Mouse (Mus musculus) Muller cell, postnatal 12 days (primary cell): ENCODE measurements around the gene Tvp23a.

Experiments
- DNase-seq: peaks from one replicate; pipeline ENCODE4 v3.0.0-alpha.2; 2015; ENCODE audit errors: inconsistent ontology term

Tvp23a gene

DNA sequence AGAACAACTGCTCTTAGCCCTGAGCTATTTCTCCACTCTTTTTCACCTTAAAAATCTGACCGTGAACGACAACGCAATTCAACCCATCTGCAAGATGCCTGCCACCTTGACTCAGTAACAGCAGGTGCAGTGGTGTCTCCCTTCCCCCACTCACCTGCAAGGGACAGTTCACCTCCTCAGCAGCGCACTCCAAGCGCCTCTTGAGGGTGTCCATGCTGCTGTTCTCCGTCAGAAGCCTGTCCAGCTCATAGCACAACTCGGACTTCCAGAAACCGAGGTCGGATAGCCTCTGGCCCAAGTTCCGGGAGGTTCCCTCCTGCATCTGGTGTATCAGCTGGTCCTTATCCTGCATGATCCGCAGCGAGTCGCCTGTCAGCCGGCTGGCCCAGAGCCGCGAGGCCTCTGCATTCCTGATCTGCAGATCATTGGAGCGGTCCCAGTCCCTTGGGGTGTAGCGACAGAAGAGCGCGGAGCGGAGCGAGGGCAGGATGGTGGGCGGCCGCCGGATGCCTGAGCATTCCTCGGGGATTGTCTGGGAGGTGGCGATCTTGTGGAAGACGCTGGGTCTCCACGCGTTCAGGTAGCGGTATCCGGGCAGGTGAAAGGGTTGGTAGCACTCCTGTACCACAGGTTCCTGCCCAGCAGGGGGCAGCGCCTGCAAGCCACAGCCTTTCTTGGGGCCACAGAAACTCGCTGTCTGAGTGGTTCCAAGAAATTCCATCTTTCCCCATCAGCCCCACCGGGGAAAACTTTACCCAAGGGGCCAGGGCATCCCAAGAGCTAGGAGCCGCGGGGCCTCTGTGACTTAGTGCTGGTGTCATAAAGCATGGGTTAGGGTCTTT, 52.2 kb downstream of the Tvp23a start, which contains the start of gene Tekt5:
Tekt5 (minus strand) TSS at position 792 of the 842 bp plus-strand sequence.
- peak; percentile 80 for DNase-seq

DNA sequence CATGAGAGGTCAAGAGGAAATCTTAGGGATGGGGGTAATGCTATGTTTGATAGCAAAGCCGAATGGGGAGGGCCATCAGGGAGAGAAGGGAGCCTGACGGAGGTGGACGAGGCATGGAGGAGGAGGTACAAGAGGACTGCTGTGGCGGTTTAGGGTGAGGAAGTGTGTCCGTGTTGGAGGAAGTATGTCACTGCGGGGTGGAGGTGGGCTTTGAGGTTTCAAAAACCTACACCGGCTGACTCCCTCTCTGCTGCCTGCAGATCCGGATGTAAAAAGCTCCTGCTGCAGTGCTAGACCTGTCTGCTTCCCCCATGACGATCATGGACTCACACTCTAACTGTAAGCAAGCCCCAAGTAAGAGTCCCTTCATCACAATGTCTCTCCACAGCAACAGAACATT, 54.6 kb downstream of the Tvp23a start:
- DNase-seq, result no peak

DNA sequence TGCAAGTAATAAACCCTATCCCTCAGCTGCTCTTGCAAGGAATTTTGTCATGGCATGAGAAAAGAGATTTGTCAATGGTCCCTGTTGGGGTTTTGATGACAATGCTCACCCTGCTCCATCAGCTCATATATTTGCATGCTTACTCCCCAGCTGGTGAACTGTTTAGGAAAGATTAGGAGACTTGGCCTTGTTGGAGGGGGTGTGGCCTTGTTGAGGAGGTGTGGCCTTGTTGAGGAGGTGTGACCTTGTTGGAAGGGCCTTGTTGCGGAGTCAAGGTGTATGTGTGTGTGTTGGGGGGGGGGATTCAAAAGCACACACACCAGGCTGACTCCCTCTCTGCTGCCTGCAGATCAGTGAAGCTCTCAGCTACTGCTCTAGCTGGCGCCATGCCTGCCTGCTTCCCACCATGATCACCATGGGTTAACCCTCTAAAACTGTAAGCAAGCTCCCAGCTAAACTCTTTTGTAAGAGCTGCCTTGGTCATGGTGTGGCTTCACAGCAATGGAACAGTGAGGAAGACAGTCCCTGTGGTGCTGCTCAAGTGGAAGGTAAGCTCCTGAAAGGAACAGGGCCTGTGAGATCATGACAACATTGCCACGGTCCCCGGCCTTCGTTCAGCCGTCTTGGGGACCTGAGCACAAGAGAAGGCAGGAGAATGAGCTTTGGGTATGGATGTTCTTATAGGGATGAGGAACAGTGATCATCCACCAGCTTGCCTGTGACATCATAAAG, 58.4 kb downstream of the Tvp23a start:
- no peak for DNase-seq

DNA sequence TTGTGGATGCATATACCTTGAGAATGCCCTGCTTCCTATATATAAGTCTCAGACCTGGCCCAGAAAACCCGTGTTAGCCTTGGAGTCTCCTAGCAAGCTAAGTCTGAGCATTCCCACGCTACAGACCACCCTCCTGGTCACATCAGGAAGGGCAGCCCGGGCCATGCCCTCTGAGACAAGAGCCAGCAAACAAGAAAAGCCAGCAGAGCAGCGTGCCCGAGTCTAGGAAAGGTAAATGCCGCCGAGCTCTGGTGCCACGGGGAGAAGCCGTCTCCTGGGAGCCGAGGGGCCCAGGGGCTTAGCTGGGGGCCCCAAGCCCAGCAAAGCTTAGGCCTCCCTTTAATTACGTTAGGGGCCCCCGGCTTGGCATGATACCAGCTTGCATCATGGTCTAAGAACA, 61.9 kb downstream of the Tvp23a start:
- DNase-seq, result no peak

DNA sequence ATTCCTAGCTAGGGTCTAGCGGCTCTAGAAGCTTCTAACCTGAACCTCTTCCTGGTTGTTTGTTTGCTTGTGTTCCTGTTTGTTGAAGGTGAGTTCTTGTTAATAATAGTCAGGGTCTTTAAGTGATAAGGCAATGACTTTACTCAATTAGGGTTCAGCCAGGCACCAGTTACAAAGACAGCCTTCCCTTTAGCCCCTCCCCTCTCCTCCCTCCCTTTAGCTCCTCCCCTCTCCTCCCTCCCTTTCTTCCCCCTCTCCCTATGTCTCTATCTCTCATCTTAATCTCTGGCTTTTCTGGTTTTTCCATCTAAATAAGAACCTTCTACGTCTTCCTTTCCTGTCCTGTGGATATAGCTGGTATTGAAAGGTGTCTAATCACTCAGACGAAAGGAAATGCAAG, 62.6 kb downstream of the Tvp23a start:
- no peak for DNase-seq

DNA sequence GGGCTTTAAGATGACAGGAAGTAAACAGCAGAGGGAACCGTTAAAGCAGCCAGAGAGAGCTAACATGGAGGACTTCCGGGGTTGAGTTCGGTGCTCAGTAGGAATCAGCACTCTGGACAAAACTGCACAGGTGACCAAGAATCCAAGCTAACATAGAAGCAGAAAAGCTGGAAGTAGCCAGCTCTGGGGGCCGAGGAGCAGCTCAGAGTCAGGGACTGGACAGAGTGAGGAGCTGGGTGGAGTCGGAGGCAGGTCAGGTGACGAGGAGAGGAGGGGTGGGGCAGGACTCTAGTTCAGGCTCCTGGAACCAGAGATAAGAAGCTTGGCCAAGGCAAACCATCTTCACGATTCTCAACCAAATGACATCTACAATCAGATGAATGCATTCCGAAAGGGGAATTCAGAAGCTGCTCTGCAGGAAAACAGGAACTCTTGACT, 63.1 kb downstream of the Tvp23a start:
- no peak for DNase-seq

DNA sequence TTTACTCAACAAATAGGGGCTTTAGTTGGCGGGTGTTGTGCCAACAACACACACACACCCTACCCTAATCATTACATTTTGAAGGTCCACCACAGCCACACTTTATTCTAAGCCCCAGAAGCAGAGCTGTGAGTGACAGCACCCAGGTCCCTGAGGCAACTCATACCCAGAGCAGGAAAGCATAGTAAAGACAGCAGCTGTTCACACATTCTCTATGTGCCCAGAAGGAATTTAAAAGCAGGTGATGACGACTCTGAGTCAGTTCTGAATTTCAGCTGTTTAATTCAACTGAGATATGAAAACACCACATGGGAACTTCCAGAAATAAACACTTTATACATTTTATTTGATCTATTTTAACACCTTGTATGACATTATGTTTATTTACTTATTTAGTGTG, 67.6 kb downstream of the Tvp23a start:
- DNase-seq, result no peak

DNA sequence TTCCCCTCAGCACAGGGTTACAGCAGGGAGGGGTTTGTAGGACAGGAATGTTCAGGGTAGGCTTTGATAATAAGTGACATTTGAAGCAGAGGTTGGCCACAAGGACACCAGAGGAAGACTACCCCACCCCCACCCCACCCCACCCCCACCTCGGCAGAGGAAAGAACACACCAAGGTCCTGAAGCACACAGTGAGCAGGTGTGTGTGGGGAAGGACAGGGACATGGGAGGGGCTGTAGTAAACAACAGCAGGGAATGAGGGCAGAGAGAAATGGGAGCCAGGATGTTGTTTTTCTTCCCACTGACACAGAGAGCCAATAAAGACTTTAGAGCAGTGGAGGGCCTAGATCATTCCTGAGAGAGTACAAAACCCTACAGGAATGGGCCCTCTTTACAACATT, 69.9 kb downstream of the Tvp23a start:
- no peak for DNase-seq

DNA sequence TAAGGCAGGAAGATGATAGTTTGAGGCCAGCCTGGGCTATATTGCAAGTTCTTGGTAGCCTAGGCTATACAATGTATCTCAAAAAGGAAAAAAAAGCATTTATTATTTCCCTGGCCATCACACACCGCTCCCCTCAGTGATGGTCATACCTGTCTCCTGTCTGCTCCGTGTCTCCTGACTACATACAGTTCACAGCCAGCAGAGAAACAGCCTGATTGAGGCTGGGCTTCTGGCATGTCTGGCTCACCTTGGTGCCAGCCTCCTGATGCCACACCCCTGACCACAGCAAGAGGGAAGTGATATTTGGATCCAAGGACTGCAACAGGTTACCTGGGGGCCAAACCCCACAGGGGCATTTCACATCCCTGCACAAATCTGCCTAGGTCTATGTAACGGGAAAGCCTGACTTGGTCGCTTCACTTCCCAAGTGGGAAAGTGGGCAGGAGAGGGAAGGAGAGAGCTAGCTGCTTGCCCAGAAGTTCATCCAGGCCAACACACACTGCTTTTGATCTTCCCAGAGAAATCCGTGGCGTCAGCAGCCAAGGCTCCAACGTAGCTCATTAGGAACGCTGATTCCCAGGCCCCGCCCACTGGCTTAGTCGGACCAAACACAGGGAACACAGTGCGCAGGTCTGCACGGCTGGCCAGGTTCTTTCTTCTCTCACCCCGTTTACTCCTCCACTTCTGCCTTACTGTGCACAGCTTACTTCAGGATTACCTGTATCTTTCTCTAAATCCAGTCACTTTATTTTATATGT, 72.7 kb downstream of the Tvp23a start:
- peak; percentile 78 for DNase-seq

DNA sequence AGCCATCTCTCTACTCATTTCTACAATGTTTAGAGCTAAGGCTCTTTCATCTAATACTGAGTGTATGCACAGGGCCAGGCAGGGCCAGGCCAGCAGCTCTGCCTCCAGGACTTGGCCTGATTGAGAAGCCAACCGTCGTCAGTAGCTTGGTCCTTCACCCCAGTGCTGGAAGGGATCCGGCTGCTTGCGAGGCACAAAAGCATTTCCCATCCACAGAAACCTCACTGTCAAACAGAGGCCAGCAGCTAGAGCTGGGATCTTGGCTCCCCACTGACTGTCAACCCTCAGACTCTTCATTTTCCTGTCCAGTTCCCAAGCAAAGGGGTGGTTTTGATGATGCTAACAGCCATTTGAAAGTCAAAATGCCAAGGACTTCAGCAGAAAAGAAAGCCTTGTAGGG, 74.8 kb downstream of the Tvp23a start:
- DNase-seq, result no peak
